Mouse (Mus musculus): ENCODE measurements around the gene Tbc1d10a.
"Not testable (repeated sequence)": the region's sequence is repeated elsewhere in the genome, so short reads cannot be mapped to it uniquely, and the experiment has no call there.

Gene Tbc1d10a

DNA sequence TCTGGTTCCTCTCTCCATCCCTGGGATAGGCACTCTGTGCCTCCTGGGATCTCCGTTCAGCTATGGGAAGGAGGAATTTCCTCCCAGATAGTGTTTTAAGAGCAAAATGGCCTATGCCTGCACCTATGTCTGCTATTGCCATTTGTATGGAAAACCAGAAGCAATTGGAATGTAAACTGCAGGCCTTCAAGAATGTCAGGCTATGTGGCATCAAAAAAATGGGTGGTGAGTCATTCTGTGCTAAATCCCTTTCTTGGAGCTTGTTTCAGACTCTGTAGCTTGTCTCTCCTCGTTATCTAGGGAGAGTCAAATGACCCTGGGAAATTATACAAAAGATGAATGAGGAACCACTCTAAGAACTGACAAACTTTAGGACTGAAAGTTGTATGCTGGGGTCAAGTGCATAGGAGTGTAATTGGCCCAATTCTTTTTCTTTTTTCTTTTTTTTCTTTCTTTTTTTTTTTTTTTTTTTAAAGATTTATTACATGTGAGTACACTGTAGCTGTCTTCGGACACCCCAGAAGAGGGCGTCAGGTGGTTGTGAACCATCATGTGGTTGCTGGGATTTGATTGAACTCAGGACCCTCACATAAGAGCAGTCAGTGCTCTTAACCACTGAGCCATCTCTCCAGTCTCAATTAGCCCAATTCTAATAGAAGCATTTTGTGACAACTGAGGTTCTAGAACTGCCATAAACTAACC lies 2.2 kb upstream of the Tbc1d10a start:
- no peak for DNase-seq

- not testable (repeated sequence) for DNase-seq
These were observed 1.1 kb upstream of the Tbc1d10a start for GRCm38 (mm10) chr11:4185480-4185879.

- peak; percentile 22 for DNase-seq
These were observed 720 bp downstream of the Tbc1d10a start for GRCm38 (mm10) chr11:4187318-4187700.

- no peak for DNase-seq
These were observed 2.6 kb downstream of the Tbc1d10a start for GRCm38 (mm10) chr11:4189182-4189581.

GRCm38 (mm10) chr11:4190677-4191076 lies 4.1 kb downstream of the Tbc1d10a start:
- DNase-seq: no peak

GRCm38 (mm10) chr11:4192757-4193156 lies 6.2 kb downstream of the Tbc1d10a start:
- no peak for DNase-seq

- no peak for DNase-seq
These were observed 6.8 kb downstream of the Tbc1d10a start for GRCm38 (mm10) chr11:4193420-4193819.

- DNase-seq: no peak
These were observed 9.0 kb downstream of the Tbc1d10a start for GRCm38 (mm10) chr11:4195597-4196031.

GRCm38 (mm10) chr11:4196636-4197035 lies 10.0 kb downstream of the Tbc1d10a start:
- no peak for DNase-seq

DNA sequence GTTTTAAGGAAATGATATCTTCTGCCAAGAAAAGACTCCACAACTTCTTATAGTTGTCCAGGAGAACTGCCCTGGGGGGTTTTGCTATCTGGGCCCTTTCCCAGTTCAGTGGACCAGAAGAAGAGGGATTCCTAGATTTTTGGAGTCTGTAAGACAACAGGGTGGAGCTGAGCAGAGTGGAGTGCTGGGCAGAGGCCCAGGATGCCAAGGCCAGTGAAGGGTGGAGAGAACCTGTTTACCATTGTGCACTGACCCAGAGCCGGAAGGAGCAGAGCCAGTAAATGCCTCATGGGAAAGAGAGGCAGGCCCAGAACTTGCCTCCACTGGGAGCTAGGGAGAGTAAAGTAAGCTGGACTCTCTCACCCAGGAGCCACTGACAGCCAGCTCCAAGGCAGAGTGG lies 11.1 kb downstream of the Tbc1d10a start:
- no peak for DNase-seq

DNA sequence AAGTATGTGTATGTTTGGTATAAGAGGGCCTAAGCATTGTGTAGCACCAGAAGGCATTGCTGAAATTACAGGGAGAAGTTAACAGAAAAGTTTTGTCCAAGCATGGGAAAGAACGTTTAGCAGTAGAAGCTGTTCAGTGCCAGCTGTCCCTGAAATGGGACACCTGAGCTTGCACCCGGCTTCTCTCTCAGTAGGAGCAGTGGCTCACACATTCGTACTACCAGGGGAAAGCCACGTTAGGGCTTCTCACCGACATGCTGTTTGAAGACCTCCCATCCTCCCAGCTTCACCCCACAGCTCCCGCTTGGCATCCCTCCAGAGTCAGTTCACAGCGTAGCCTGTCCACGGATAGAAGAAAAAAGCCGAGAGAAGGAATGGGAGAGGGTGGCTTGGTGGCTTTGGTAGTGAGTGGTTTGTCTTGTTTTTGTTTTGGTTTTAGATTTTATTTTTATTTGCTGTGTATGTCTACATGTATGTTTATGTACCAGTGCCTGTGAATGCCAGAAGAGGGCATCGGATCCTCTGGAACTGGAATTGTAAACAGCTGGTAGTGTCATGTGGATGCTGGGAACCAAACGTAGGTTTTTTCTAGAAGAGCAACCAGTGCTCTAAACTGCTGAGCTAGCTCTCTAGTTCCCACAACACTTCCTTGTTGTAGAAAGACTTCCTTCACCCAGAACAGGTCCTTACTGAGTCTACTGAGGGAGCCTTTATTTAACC lies 15.6 kb downstream of the Tbc1d10a start:
- DNase-seq: no peak

- DNase-seq: no peak
These were observed 16.6 kb downstream of the Tbc1d10a start for GRCm38 (mm10) chr11:4202995-4203704.

DNA sequence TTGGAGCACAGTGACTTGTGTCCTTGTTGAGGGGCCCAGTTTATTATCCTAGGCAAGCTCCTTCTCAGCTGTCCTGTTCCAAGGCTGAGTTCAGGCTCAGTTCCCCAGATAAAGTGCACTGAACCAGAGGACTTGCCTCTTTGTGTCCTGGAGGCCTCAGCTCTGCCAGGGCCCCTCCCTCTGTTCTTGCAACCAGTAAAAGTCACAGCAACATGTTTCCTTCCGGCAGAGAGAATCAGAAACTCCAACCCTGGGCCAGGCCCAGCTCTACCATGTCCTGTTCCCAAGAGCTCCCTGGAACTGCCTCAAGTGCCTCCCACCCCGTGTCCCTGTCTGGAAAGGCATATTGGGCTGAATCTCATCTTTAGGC lies 17.1 kb downstream of the Tbc1d10a start:
- no peak for DNase-seq

GRCm38 (mm10) chr11:4205097-4205655 lies 18.6 kb downstream of the Tbc1d10a start:
- DNase-seq: no peak

- DNase-seq: no peak
These were observed 19.4 kb downstream of the Tbc1d10a start for GRCm38 (mm10) chr11:4205951-4206350.

- no peak for DNase-seq
These were observed 20.0 kb downstream of the Tbc1d10a start for GRCm38 (mm10) chr11:4206563-4206962.

GRCm38 (mm10) chr11:4207655-4208054 lies 21.1 kb downstream of the Tbc1d10a start:
- no peak for DNase-seq

- DNase-seq: no peak
These were observed 23.0 kb downstream of the Tbc1d10a start for GRCm38 (mm10) chr11:4209556-4209955.

GRCm38 (mm10) chr11:4210786-4211185 lies 24.2 kb downstream of the Tbc1d10a start:
- no peak for DNase-seq

- DNase-seq: no peak
These were observed 26.5 kb downstream of the Tbc1d10a start for GRCm38 (mm10) chr11:4213107-4213506.

- no peak for DNase-seq
These were observed 28.0 kb downstream of the Tbc1d10a start for GRCm38 (mm10) chr11:4214572-4214971.

DNA sequence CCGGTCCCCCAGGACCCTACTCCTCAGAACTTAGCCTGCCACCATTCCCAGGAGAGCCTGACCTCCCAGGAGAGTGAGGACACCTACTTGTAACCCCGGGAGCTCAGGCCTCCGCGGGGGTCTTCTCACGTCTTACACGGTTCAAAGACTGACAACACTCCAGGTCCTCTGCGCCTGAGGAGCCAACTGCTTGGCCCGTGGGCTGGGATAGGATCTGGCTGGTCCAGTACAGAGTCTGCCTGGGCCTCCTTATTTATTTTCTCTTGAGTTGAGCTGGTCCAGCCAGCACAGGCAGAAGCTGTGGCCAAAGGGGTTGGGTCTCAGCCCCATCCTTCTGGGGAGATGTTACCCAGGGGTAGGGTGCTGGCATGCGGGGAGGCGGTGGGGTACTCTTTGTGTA lies 28.5 kb downstream of the Tbc1d10a start:
- DNase-seq: no peak

- no peak for DNase-seq
These were observed 29.8 kb downstream of the Tbc1d10a start for GRCm38 (mm10) chr11:4216248-4217000.
